In the genomic region with DNA sequence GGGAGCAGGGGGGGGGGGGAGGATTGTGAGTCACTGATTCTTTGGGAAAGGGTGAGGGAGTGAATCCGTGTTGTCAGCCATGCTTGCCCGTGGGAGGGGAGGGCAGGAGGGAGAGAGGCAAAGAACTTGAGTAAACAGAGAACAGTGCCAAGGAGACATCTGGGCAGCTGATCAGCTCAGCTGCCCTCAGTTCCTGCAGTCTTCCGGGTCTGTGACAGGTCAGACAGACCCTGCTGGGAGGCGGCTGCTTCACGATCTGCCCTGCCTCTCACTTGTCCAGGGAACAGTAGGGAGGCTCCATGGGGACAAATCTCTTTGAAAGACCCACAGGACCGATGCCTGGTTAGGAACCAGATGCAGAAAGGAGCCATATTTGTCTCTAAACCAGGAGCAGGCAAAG, we compare ENCODE assay signal across 8 mouse cellular contexts. TPM values are rescaled to one million over a fixed set of nuclear protein-coding genes. Genes with fewer than 3 reads are reported as not detected.
A peak's percentile ranks its signal among the peaks of the same experiment; 100 is the strongest.
DNase-seq lines count a peak whose midpoint lies in the region; ATAC-seq and TF ChIP-seq lines count a peak whose summit lies in the region.

No protein-coding gene starts in this region.

- intact Hi-C loops in heart, postnatal 25 days (cut with DNase I): no loop called here
- intact Hi-C loops in left cerebral cortex, adult 2 months (cut with DNase I): no loop called here

- H3K4me3 ChIP-seq in hindbrain, embryonic 13.5 days: no peak overlapping the region
- no peak overlapping the region for H3K4me3 ChIP-seq in lung, embryonic 15.5 days
- H3K4me3 ChIP-seq in stomach, postnatal 0 days (ENCODE audit: low read depth, low read length): no peak overlapping the region
- no peak overlapping the region for H3K4me3 ChIP-seq in left cerebral cortex, adult 2 months

- H3K27me3 ChIP-seq in hindbrain, embryonic 13.5 days: 0 out of 2 replicates have a peak, but pooled peaks cover 5% of the 10 kb centered on the region
- no peaks in the 10 kb centered on the region for H3K27me3 ChIP-seq in lung, embryonic 15.5 days
- no peaks in the 10 kb centered on the region for H3K27me3 ChIP-seq in stomach, postnatal 0 days (ENCODE audit: control insufficient read depth, insufficient read depth, low read length)

- 0 out of 2 replicates have a peak overlapping the region, but pooled peaks have one; percentile 10 for H3K9ac ChIP-seq in hindbrain, embryonic 13.5 days
- H3K9ac ChIP-seq in lung, embryonic 15.5 days: no peak overlapping the region
- H3K9ac ChIP-seq in stomach, postnatal 0 days (ENCODE audit: low read length): no peak overlapping the region

- peak; percentile 94 for DNase-seq in heart, adult 11 months
- DNase-seq in heart, postnatal 25 days (ENCODE audit: low spot score): no peak
- DNase-seq in cerebellum, postnatal 36 days: peak; percentile 47
- DNase-seq in stomach, postnatal 0 days (ENCODE audit: low spot score): peak; percentile 57
- DNase-seq in left cerebral cortex, adult 2 months (ENCODE audit: extremely low spot score in 1 of 2, low spot score in 2 of 2): no peak

- WGBS in hindbrain, embryonic 13.5 days: 7% methylated on average over 6 of the region's 6 CpGs
- 5% methylated on average over 6 of the region's 6 CpGs for WGBS in lung, embryonic 15.5 days
- WGBS in stomach, postnatal 0 days: 12% methylated on average over 6 of the region's 6 CpGs

- peak; percentile 49 for ATAC-seq in hindbrain, embryonic 13.5 days (ENCODE audit: low FRiP score)
- peak; percentile 56; the same call in 1 of the 2 replicates for ATAC-seq in lung, embryonic 15.5 days (ENCODE audit: borderline replicate concordance, extremely low read depth, low FRiP score, low TSS enrichment)
- ATAC-seq in stomach, postnatal 0 days (ENCODE audit: low FRiP score, low TSS enrichment): peak; percentile 76
- ATAC-seq in monocyte, adult 5-6 weeks (replicated peaks; ENCODE audit: insufficient number of reproducible peaks, low FRiP score, low TSS enrichment, poor library complexity, severe bottlenecking): no peak

- no peak overlapping the region for H3K4me2 ChIP-seq in hindbrain, embryonic 13.5 days
- peak overlapping the region; percentile 9; the same call in 1 of the 2 replicates for H3K4me2 ChIP-seq in lung, embryonic 15.5 days
- H3K4me2 ChIP-seq in stomach, postnatal 0 days (replicated peaks; ENCODE audit: low read depth): no peak overlapping the region

- no peak for TF ChIP-seq EP300 in stomach, postnatal 0 days (optimal IDR thresholded peaks at IDR 0.05)

- 0 out of 2 replicates have a peak overlapping the region, but pooled peaks have one; percentile 13 for H3K27ac ChIP-seq in hindbrain, embryonic 13.5 days
- H3K27ac ChIP-seq in lung, embryonic 15.5 days: no peak overlapping the region
- H3K27ac ChIP-seq in stomach, postnatal 0 days (replicated peaks): no peak overlapping the region
- no peak overlapping the region for H3K27ac ChIP-seq in left cerebral cortex, adult 2 months

- no peaks in the 10 kb centered on the region for H3K36me3 ChIP-seq in hindbrain, embryonic 13.5 days
- no peaks in the 10 kb centered on the region for H3K36me3 ChIP-seq in lung, embryonic 15.5 days
- H3K36me3 ChIP-seq in stomach, postnatal 0 days (ENCODE audit: control insufficient read depth, insufficient read depth, low read length): no peaks in the 10 kb centered on the region

- H3K4me1 ChIP-seq in hindbrain, embryonic 13.5 days (replicated peaks): peaks cover 13% of the 10 kb centered on the region; the same call in 1 of the 2 replicates
- H3K4me1 ChIP-seq in lung, embryonic 15.5 days: peaks cover 9% of the 10 kb centered on the region; the same call in 1 of the 2 replicates
- 0 out of 2 replicates have a peak, but pooled peaks cover 4% of the 10 kb centered on the region for H3K4me1 ChIP-seq in stomach, postnatal 0 days (replicated peaks; ENCODE audit: control insufficient read depth, insufficient read depth)

- no peaks in the 10 kb centered on the region for H3K9me3 ChIP-seq in hindbrain, embryonic 13.5 days
- no peaks in the 10 kb centered on the region for H3K9me3 ChIP-seq in lung, embryonic 15.5 days
- no peaks in the 10 kb centered on the region for H3K9me3 ChIP-seq in stomach, postnatal 0 days (ENCODE audit: control insufficient read depth, low read length)

- no peak for TF ChIP-seq CTCF in stomach, postnatal 0 days (IDR thresholded peaks at IDR 0.05; ENCODE audit: low read depth)
- no peak for TF ChIP-seq CTCF in left cerebral cortex, adult 2 months (IDR thresholded peaks at IDR 0.05)

RNA-seq across cellular contexts. Expression of a gene that starts 31.4 kb away (rescaled TPM):
- 10 to 100 TPM; 69.3 to 72.3 TPM for total RNA-seq in heart, postnatal 25 days (2021)
- polyA plus RNA-seq in hindbrain, embryonic 13.5 days (2015; fragmentation: Nextera tagmentation; extraction: Ambion mirVana): 148 and 155 TPM in 2 replicates
- 192 and 214 TPM in 2 replicates for polyA plus RNA-seq in lung, embryonic 15.5 days (2015; fragmentation: Nextera tagmentation; extraction: Ambion mirVana)
- polyA plus RNA-seq in stomach, postnatal 0 days (2015; fragmentation: Nextera tagmentation; extraction: Ambion mirVana): 67.7 and 70.4 TPM in 2 replicates
- total RNA-seq in monocyte, adult 5-6 weeks (2017): 140 to 224 TPM (median 146 TPM) in 3 replicates
- 10 to 100 TPM; 67.2 to 68.6 TPM for total RNA-seq in left cerebral cortex, adult 2 months (2021)

Comparison
In these comparisons a context has a peak if more than half of its experiments do, and no peak if none do; other contexts are left out.
1. DNase-seq: peak in heart, adult 11 months (single experiment), cerebellum, postnatal 36 days (2 of 2) and stomach, postnatal 0 days (single experiment); none in heart, postnatal 25 days (single experiment) and left cerebral cortex, adult 2 months (0 of 2).